Mouse (Mus musculus) NIH3T3 (cell line): Measurements from ENCODE around the gene Rap1a.

Experiments used
- DNase-seq: peaks from one replicate; pipeline ENCODE4 v3.0.0-alpha.2; 2012; ENCODE audit warnings: low read depth

Gene Rap1a

GRCm38 (mm10) chr3:105716353-105717000, 84.7 kb downstream of the Rap1a start:
- no peak for DNase-seq

GRCm38 (mm10) chr3:105714820-105715167, 86.3 kb downstream of the Rap1a start:
- no peak for DNase-seq

- peak; percentile 31 for DNase-seq
Measured at GRCm38 (mm10) chr3:105714091-105714819, 86.9 kb downstream of the Rap1a start.

GRCm38 (mm10) chr3:105712827-105713226, 88.3 kb downstream of the Rap1a start:
- DNase-seq, result no peak

GRCm38 (mm10) chr3:105711741-105712140, 89.4 kb downstream of the Rap1a start:
- DNase-seq, result no peak

GRCm38 (mm10) chr3:105710246-105710645, 90.9 kb downstream of the Rap1a start:
- DNase-seq, result peak; percentile 20

GRCm38 (mm10) chr3:105707590-105707989, 93.5 kb downstream of the Rap1a start:
- no peak for DNase-seq

GRCm38 (mm10) chr3:105706366-105707020, 94.6 kb downstream of the Rap1a start:
- DNase-seq, result no peak

GRCm38 (mm10) chr3:105705561-105705960, 95.6 kb downstream of the Rap1a start:
- DNase-seq, result no peak

GRCm38 (mm10) chr3:105705061-105705549, 96.0 kb downstream of the Rap1a start:
- peak; percentile 51 for DNase-seq

GRCm38 (mm10) chr3:105704031-105705008, 96.8 kb downstream of the Rap1a start, which contains the start of gene Inka2:
Inka2 (plus strand) TSS chr3:105704599.
- DNase-seq, result peak; percentile 81

- DNase-seq, result no peak
Measured at GRCm38 (mm10) chr3:105703571-105703970, 97.6 kb downstream of the Rap1a start.

GRCm38 (mm10) chr3:105701399-105701798, 99.7 kb downstream of the Rap1a start:
- DNase-seq, result no peak

- DNase-seq, result peak; percentile 10
Measured at GRCm38 (mm10) chr3:105700786-105701185, 100.3 kb downstream of the Rap1a start.

- no peak for DNase-seq
Measured at GRCm38 (mm10) chr3:105699241-105699933, 101.7 kb downstream of the Rap1a start.

GRCm38 (mm10) chr3:105698311-105698710, 102.8 kb downstream of the Rap1a start:
- no peak for DNase-seq

GRCm38 (mm10) chr3:105697148-105697441, 104.0 kb downstream of the Rap1a start:
- DNase-seq, result no peak

GRCm38 (mm10) chr3:105696387-105697147, 104.6 kb downstream of the Rap1a start:
- DNase-seq, result no peak

GRCm38 (mm10) chr3:105695476-105696386, 105.4 kb downstream of the Rap1a start:
- no peak for DNase-seq
